Mouse (Mus musculus) NIH3T3 (cell line): ENCODE measurements around the gene Vps25.
A peak's percentile ranks its signal among the peaks of the same experiment; 100 is the strongest.

Experiments
- DNase-seq: peaks from one replicate; pipeline ENCODE4 v3.0.0-alpha.2; 2012; ENCODE audit warnings: low read depth

The Vps25 gene

DNA sequence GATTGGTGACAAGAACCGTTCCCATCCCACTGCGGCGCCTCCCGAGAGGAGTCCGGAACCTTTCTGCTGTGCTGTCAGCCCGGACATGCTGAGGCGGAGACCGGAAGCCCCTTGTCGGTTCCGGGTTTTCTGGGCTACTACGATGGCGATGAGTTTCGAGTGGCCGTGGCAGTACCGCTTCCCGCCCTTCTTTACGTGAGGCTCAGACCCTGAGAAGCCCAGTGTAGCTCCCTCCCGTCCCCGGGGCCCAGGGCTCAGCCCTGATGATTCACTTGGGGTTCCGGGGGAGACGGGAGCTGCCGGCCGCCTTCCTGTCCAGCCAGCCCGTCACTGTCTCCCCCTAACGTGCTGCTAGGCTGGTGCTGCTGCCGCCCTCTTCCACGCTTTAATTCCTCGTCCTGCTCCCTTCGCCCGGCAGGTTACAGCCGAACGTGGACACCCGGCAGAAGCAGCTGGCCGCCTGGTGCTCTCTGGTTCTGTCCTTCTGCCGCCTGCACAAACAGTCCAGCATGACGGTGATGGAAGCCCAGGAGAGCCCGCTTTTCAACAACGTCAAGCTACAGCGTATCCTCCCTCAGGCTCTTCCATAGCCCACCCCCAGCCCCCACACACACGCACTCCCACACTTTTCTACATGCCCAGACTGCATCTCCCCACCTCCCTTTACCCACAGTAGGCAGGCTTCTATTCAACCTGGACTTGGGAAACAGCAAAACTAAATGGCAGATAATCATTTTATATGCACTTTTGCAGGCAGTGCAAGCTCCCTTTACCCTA is at the start of gene Vps25:
TSS of gene Vps25 (plus strand) at position 95 of the 777 bp plus-strand sequence.
- peak; percentile 90 for DNase-seq

DNA sequence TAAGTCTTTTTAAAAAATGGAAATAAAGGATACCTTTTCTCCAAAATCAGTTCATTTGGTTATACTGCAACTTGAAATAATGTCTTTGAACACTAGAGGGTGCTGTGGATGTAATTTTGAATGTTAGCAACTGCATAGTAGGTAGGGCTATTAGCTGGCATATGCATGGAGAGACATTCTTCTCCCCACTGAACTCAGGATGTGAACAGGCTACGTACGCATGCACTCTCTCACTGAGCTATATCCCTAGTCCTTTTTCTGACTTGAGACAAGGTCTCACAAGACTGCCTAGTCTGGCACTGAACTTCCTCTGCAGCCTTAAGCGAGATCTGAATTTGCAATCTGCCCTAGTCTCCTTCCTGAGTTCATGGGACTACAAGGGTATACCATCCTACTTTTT is 41.5 kb upstream of the Vps25 start:
- DNase-seq = peak; percentile 93

DNA sequence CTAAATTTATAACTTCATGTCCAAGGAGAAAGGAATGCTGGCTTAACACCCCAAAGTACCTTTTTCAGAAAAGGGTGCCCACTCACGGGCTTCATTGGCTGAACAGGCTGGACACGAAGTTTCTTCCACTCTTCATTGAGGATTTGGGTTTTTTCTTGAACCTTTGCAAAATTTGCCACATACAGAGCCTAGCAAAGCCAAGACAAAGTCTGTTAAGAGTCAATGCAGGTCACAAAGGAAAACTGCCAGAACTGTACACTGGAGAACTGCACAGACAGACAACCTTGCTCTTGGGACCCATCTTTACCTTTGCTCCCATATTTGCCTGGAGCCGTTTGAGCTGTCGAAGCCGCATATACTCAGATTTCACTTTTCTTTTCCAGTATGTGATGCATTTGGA is 36.6 kb upstream of the Vps25 start:
- DNase-seq = no peak

DNA sequence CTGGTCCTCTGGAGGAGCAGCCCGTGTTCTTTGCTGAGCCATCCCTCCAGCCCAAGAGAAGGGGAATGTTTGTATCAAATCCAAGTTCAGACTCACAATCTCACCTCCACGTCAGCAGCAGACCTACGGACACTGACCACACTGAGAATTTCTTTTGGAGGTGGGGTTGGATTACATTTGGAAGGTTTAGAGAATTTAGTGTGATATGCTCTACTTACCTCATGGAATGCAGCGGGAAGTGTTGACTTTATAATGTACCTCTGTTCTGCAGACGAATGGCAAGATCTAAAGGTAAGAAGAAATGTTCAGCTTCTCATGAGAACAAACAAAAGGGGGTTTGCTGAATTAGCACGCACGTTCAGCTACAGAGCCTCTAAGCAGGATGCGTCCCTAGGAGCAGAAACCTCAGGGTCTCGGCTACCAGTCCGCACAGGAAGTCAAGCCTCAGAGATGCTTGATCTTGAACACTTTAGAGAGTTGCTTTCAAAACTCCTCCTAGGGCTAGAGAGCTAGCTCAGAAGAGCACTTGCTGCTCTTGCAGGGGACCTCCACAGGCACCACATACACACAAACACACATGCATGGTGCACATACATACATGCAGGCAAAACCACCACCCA is 35.0 kb upstream of the Vps25 start:
- no peak for DNase-seq

DNA sequence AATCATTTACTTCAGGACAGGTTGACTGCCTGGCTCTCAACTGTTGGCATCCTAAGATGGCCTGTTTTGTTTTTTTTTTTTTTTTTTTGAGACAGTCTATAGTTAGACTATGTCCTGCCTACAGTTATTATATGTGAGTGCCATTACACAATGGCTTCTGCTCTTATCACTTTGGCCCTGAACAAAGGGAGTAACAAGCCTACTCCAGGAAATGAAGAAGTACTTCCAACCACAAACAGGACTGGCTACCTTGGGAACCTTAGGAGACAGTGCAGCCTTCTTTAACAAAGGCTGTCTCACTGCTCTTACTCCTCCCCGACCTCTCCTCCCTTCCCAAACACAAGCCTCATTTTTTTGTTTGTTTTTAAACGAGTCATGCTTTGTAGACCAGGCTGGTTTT is 32.7 kb upstream of the Vps25 start:
- no peak for DNase-seq

DNA sequence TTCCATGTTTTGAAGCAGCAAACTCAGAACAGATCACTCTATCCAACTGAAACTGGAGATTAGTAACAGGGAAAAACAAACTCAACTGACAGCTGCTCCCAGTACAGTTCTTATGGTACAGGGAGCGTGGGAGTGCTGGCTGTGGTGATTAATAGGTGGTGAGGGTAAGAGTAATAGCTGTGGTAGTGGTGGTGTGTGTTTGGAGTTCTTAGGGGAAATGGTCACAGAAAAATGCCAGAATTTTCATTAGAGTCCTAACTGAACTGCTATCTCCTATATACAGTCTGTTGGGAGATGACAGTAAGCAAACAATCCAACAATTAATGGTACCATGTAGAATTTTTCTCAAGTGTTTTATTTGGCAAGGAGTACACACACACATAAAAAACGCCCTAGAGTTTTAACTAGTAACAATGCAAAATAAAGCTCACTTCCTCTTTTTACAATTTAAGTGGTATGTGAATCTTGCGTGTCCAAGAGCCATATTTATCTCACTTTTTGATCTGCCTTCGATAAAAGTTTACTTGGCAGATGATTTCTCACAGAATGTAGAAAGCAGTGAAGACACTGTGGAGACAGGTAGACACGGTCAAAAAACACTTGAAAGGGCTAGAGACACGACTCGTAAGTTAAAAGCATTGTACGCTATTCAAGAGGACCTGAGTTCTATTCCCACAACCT is 32.1 kb upstream of the Vps25 start:
- DNase-seq = peak; percentile 27

DNA sequence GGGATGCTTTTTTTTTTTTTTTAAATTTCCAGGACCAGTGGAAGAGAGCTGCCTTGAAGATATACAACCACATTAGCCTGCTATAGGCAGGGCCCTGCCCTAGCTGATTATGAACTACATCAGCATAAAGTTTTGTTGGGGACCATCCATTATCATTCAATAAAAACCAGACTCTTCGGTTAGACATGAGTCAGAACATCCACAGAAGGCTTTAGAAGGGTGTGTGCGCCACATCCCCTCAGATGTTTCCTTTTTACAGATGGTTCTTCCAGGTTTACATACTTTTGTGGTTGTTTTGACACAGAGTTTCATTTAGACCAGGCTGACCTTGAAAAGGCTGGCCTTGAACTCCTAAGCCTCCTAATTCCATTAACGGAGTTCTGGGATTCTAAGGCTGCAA is 29.2 kb upstream of the Vps25 start:
- DNase-seq = no peak

DNA sequence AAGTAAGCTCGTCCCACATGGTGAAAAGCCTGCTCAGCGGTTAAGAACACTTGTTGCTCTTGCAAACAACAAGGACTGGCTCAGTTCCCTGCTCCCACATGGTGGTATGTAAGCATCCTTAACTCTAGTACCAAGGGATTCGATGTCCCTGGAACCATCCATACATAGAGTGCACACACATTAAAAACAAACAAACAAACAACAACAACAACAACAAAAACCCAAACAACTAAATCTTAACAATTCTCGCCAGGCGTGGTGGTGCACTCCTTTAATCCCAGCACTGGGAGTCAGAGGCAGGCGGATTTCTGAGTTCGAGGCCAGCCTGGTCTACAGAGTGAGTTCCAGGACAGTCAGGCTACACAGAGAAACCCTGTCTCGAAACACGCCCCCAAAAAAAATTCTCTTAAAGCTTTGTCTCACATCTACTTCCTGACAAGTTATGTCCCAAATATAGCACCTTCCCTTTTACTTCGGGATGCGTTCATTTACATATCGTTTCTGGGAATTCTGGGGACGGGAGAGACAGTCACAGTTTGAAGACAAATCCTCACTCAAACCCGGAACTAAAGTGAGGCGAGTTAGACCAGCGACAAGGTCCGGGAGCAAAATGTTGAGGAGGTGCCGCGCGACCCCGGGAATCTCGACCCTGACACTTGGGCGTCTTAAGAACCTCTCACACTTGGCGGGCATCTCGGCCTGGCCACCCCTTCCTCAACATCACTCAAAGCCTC is 28.0 kb upstream of the Vps25 start:
- DNase-seq = no peak

DNA sequence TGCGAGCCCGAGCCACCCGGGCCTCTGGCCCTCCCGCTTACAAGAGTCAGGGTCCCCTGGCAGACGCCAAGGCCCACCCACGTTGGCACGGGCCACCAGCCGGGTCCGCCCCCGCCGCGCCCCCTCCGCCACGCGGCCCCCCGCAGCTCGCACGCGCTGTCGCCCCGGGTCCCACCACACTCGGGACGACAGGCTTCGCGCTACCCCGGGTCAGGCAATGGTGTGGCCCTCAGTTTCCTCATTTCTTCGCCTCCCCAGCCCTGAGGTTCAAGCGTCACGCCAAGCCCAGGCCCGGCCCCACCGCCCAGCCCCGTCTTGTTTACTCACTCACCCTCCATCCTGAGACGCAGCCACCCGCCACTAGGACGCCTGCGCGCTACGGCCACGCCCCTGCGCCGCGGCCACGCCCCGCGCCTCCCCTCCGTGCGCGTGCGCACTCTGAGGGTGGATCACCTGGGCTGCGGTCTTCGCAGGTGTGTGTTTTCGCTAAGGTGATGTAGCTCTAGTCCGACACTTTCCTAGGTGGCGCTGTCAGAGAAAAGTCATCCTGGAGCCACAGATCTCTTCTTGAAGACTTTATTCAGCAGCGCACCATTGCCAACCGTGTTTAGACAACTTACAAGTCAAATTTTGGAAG is 27.3 kb upstream of the Vps25 start, which contains the start of gene Ezh1:
TSS of gene Ezh1 (minus strand) at position 399 of the 637 bp plus-strand sequence.
- peak; percentile 87 for DNase-seq

DNA sequence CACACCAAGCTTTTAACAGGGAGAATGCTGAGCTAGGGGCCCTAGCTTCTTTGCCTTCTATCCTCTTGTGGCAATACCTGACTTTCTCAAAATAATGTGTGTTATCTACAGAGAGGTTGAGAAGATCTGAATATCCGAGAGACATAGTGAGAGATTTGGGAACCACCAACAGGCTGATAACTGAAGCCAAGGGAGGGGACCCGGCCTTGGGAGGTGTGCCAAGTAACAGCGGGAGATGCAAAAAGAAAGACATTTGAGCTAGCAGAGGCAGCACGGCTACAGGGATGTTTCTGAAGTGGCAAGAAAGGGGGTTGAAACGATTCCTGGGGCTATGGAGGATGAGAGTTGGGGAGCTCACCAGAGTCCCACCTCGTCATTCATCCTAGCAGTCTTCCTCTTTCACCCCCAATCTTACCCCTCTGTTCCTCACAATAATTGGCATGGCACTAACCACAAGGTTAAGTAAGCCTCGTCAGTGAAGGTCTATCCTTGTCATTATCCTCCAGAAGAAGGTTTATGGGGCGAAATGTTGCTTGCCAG is 24.1 kb upstream of the Vps25 start:
- DNase-seq = peak; percentile 31

DNA sequence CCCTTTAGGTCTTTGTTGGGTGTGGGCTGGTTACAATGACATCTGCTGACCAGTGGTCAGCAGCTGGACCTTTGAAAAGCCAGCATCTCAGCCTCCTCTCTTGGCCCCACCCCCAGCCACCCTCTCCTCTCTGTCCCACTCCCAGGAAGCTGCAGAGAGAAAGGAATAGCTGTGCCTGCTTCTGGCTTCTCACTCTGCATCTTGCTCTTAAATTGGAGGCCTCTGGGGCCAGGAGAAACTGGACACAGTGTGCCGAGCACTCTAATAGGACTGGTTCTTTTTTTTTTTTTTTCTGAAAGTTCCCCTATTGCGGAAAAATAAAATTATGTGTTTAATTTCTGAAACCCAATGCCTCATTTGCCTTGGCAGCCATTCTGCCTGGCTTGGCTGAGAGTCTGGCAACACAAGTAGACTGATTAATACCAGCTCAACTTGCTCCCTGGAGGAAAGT is 23.4 kb upstream of the Vps25 start:
- DNase-seq = peak; percentile 76

DNA sequence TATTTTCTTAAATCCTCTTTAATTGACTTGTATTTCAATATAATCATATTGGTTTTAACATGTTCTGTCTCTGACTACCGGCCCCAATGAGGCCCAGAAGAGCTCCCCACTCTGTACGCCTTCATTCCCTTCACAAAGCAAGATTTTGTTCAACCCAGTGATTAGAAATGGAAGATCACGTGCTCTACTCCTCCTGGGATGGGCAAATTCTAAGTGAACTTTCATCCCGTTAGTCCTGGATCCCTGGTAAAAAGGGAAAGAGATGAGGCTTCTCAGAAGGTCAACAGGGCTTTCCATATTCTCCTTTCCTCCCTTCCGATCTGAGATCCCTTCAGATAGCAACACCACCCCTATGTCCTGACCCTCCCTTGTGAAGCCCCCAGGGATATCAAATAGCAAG is 23.0 kb upstream of the Vps25 start:
- no peak for DNase-seq

DNA sequence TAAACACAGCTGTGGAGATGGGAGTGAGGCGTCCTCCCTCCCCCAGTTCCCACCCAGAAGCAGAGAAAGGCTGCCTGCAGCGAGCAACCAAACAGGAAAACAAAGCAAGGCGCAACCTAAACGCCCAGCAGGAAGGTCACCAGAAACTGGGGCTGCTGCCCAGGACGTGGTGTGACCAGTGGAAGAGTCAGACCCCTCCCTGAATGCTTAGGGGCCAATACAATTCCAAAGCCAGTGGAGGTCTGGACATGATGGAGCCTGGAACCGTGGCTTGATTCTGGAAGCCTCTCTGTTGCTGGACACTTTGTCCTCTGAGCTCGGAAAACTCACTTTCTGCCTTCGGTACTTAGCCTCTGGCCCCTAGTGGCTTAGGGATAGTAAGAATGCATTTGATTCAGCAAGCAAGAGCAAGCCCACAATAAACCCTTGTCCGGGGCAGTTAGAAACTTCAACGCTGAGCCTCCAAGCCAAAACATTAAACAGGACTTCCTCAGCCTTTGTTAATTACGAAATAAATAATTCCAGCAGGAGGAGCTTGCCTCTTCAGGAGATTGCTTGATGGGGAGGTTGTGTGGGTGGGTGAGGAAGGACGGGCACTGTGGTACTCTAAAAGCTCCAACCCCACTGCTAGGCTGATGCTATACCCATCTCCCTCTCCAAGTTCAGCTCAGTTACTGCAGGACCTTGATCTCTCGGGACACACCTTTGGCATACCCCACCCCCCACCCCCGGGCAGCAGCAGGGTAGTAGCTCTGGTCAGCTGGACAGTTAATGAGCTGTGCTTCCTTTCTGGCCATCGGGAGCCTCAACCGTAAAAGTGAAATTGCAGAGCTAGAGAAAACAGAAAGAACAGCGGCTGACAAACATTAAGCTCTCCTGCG is 22.3 kb upstream of the Vps25 start:
- DNase-seq = peak; percentile 26

DNA sequence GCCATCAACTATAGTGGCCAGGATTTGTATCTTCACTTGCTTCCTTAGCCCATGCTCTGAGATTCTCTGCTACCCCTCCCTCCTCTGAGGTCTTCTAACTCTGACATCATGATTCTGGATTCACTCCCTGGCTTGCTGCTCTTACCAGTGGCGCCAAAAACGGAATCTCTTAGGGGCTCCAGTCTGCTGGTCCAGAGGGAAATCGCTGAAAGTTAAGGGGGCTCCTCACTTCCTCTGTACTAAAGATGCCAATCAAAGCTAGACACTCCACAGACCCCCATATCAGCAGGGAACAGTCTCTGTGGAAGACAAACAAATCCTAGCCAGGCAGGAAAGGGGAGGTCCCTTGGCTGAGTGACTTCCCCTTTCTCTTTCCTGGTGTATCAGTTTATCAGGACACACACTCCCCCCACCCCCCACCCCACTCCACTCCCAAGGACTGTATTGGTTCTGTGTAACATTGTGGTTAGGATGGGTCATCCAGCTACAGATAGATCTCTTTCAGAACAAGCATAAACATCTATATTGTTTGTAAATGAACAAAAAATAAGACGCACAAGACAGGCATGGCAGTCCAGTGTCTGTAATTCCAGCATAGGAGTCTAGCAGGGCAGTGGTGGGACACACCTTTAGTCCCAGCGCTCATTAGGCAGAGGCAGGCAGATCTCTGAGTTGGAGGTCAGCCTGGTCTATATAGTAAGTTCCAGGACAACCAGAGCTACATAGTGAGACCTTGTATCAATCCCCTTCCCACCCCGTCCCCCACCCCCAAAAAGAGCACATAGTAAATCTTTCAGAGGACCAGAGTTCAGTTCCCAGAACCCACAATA is 21.3 kb upstream of the Vps25 start:
- DNase-seq = peak; percentile 44

DNA sequence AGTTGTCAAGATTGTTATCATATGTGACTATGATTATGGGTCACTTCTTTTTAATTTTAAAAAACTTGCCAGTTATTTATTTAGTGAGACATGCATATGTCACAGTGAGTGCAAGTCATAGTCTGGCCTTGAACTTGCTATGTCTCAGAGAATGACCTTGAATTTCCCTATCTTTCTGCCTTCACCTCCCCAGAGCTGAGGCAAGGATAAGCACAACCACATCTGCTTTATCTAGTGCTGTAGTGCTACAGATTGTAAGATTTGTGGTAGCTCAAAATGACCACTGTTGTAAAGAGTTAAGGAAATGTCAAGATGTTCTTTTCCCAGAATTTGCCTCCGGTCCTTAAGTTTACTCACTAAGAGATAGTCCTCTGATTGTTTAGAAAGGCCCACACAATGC is 20.3 kb upstream of the Vps25 start:
- DNase-seq = no peak

DNA sequence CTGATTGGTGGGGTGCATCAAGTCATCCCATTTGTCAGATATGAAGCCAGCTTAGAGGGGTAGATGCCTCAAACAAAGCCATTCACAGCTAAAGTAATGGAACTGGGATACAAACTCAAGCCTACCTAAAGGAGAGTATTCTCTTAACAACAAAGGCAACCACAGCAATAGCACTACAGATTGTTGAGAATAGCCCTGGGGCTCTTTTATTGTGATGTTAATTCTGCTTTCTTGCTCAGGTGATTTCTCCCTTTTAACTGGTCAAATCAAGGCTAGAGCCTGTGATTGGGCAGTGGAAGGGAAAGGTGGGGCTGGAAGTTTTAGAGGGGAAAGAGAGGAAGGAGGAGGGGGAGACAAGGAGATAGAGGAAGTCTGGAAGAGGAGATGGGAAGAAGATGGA is 19.4 kb upstream of the Vps25 start:
- DNase-seq = no peak

DNA sequence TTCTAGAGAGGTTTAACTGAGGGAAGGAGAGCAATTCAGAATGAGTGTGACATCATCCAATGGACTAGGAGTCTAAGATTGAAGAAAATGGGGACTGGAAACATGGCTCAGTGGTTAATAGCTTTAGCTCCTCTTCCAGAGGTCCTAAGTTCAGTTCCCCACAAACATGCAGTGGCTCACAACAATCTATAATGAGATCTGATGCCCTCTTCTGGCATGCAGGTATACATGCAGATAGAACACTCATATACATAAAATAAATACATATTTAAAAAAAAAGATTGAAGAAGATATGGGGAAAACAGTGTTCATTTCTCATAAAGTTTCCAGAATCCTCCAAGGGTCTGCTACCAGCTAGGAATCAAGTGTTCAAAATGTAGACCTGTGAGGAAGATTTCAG is 18.1 kb upstream of the Vps25 start:
- DNase-seq = no peak

DNA sequence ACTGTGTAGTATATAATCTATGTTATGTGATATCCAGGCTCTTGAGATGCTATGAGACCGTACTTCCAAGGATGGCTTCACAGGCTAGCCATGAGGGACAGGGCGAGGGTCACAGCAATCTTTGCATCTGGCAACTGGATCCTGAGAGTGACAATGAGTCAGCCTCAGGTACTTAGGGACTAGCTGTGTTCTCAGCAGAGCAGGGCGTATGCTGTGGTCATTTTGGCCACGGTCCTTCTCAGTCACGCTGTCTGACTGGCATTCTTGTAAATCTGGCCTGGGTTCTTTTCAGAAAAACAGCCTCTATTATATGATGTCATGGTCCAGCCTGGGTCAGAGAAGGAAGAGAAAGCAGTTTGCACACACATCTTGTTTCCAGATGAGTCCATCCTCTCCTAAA is 16.7 kb upstream of the Vps25 start:
- no peak for DNase-seq

DNA sequence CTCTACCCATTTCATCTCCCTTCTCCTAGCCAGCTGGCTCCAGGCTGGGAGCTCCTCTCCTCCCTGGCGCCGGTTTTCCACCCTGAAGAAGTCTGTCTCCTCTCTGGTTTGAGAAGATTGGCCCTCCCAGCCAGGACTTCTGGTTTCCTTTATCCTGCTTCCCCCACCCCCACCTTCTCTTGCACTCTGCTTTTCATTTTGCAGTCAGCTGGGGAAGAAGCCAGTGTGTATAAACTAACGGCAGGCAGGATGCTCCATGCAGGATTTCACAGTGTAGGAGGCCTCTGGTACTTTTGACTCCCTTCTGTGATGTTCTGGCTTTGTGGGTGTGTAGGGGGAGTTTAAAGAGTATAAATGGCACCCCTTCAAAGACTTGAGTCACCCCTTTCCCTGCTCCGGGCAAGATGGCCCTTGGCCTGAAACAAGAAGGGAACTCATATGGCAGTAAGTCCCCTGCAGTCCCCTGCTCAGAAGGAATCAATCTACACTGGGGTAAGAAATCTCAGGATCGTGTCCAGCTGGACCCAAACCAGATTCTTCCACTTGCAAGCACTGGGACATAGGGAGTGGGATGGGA is 15.3 kb upstream of the Vps25 start:
- DNase-seq = peak; percentile 42
